8 mouse cellular contexts compared by ENCODE assay signal in the genomic region with DNA sequence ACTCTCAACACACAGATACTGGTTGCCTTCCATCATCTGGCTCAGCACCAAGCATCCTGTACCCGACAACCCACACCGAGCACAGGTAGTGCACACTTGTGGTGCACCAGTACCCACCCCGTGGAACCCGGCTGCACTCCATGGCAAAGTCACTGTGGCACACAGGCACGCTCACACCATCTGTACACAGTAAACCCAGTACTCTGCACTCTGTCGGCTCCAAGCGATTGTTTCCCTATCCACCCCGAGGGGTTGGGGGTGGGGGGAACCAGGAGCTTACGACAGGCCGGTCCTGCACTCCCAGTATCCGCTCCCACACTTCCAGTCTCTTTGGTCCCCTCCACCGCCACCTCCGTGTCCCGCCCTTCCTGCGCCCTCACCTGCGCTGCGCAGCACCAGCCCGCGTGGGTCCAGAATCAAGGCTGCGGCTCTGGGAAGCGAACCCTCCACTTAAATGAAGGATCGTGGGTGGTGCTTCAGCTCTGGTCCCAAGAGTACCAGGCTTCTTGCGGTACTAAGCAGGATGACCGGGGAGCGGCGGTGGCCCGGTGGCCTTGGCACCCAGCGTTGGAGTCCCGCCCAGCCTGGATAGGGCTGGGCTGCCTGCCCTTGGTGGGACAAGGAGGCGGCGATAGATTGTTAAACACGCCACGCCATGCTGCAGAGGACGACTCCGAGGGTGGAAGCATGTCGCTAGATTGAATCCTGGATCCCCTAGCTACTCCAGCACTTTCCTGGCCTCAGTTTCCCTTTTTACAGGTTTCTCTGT. TPM values are rescaled to one million over a fixed set of nuclear protein-coding genes. Genes with fewer than 3 reads are reported as not detected.
DNase-seq lines count a peak whose midpoint lies in the region; ATAC-seq and TF ChIP-seq lines count a peak whose summit lies in the region.

P2ry6 (minus strand) TSS at position 515 of the 769 bp plus-strand sequence.

- H3K9me3 ChIP-seq in ES-E14 (ENCODE audit: control insufficient read depth, insufficient read depth, low read depth, low read length): no peaks in the 10 kb centered on the region
- no peaks in the 10 kb centered on the region for H3K9me3 ChIP-seq in forebrain, embryonic 16.5 days (ENCODE audit: control insufficient read depth, low read length)
- H3K9me3 ChIP-seq in limb, embryonic 10.5 days (replicated peaks): no peaks in the 10 kb centered on the region
- H3K9me3 ChIP-seq in midbrain, embryonic 13.5 days: no peaks in the 10 kb centered on the region

- H3K36me3 ChIP-seq in ES-E14 (ENCODE audit: control insufficient read depth, insufficient read depth, low read length, poor library complexity, severe bottlenecking): no peaks in the 10 kb centered on the region
- H3K36me3 ChIP-seq in forebrain, embryonic 16.5 days (ENCODE audit: control insufficient read depth, insufficient read depth): no peaks in the 10 kb centered on the region
- H3K36me3 ChIP-seq in limb, embryonic 10.5 days: no peaks in the 10 kb centered on the region
- H3K36me3 ChIP-seq in midbrain, embryonic 13.5 days: no peaks in the 10 kb centered on the region

- peak within 1 kb of the TSS; percentile 65 for H3K4me2 ChIP-seq in forebrain, embryonic 16.5 days (ENCODE audit: low read length)
- H3K4me2 ChIP-seq in midbrain, embryonic 13.5 days (replicated peaks): peak within 1 kb of the TSS; percentile 48

- no peak within 1 kb of the TSS for H3K27ac ChIP-seq in gastrocnemius, adult 2 months
- H3K27ac ChIP-seq in ES-E14 (ENCODE audit: insufficient read depth, low read depth, low read length, poor library complexity, severe bottlenecking): no peak within 1 kb of the TSS
- H3K27ac ChIP-seq in forebrain, embryonic 16.5 days (ENCODE audit: low read length): no peak within 1 kb of the TSS
- H3K27ac ChIP-seq in limb, embryonic 10.5 days: peak within 1 kb of the TSS; percentile 79
- no peak within 1 kb of the TSS for H3K27ac ChIP-seq in midbrain, embryonic 13.5 days

- intact Hi-C loops in gastrocnemius, adult 2 months (cut with DNase I): no loop called here

- TF ChIP-seq CTCF in gastrocnemius, adult 2 months (IDR thresholded peaks at IDR 0.05): no peak

- peak within 1 kb of the TSS; percentile 65 for H3K4me3 ChIP-seq in gastrocnemius, adult 2 months
- H3K4me3 ChIP-seq in ES-E14 (ENCODE audit: insufficient read depth in 1 of 2, low read depth in 1 of 2, low read length in 2 of 2, poor library complexity in 1 of 2, severe bottlenecking in 1 of 2): peak within 1 kb of the TSS; percentile 65 to 67
- peak within 1 kb of the TSS; percentile 39 for H3K4me3 ChIP-seq in forebrain, embryonic 16.5 days (replicated peaks; ENCODE audit: low read length)
- H3K4me3 ChIP-seq in limb, embryonic 10.5 days: peak within 1 kb of the TSS; percentile 54
- H3K4me3 ChIP-seq in midbrain, embryonic 13.5 days (replicated peaks): peak within 1 kb of the TSS; percentile 29

- ATAC-seq in forebrain, embryonic 16.5 days: peak; percentile 66
- ATAC-seq in midbrain, embryonic 13.5 days: peak; percentile 37

- peaks cover 0 to 2% of the 10 kb centered on the region in 2 experiments; a peak in 1 of 4 replicates for H3K4me1 ChIP-seq in ES-E14 (ENCODE audit: control insufficient read depth in 2 of 2, insufficient read depth in 2 of 2, low read length in 2 of 2, poor library complexity in 1 of 2)
- H3K4me1 ChIP-seq in forebrain, embryonic 16.5 days (replicated peaks; ENCODE audit: control insufficient read depth, insufficient read depth, low read length): peaks cover 8% of the 10 kb centered on the region
- H3K4me1 ChIP-seq in limb, embryonic 10.5 days: peaks cover 32% of the 10 kb centered on the region
- peaks cover 9% of the 10 kb centered on the region; the same call in 1 of the 2 replicates for H3K4me1 ChIP-seq in midbrain, embryonic 13.5 days (replicated peaks)

- H3K27me3 ChIP-seq in forebrain, embryonic 16.5 days (replicated peaks; ENCODE audit: control insufficient read depth, insufficient read depth, low read length): peaks cover 13% of the 10 kb centered on the region
- peaks cover 45% of the 10 kb centered on the region for H3K27me3 ChIP-seq in limb, embryonic 10.5 days (ENCODE audit: low read depth, poor library complexity, severe bottlenecking)
- peaks cover 36% of the 10 kb centered on the region for H3K27me3 ChIP-seq in midbrain, embryonic 13.5 days

- WGBS in forebrain, embryonic 16.5 days: 3% methylated on average over 36 of the region's 36 CpGs
- WGBS in limb, embryonic 10.5 days: 4% methylated on average over 36 of the region's 36 CpGs
- 4% methylated on average over 36 of the region's 36 CpGs for WGBS in midbrain, embryonic 13.5 days

- H3K9ac ChIP-seq in ES-E14 (ENCODE audit: insufficient read depth, low read depth, low read length, poor library complexity, severe bottlenecking): peak within 1 kb of the TSS; percentile 32
- H3K9ac ChIP-seq in forebrain, embryonic 16.5 days (replicated peaks; ENCODE audit: low read depth, low read length): peak within 1 kb of the TSS; percentile 51
- H3K9ac ChIP-seq in midbrain, embryonic 13.5 days (replicated peaks): peak within 1 kb of the TSS; percentile 41; the same call in 1 of the 2 replicates

- in situ Hi-C loops in ES-E14 (cut with MboI; ENCODE audit: low sequenced_read_pairs in 2 of 2, unreplicated experiment in 2 of 2): no loop called here

- DNase-seq in gastrocnemius, adult 2 months: peak; percentile 75
- DNase-seq in gastrocnemius, adult 18-20 months (ENCODE audit: low spot score): no peak
- DNase-seq in ES-E14 (ENCODE audit: low read depth, low spot score) (no peak), adipocyte (ENCODE audit: low spot score) (no peak)
- peak; percentile 45 for DNase-seq in limb, embryonic 10.5 days (ENCODE audit: low spot score)
- DNase-seq in thymus, postnatal 14 days: no peak

TF ChIP-seq in ES-E14, 5 proteins besides CTCF, POLR2A, EP300 and RAD21:
- no peak for TF ChIP-seq MAFK (IDR thresholded peaks at IDR 0.05; ENCODE audit: insufficient read depth, low read depth, low read length)
- no peak for TF ChIP-seq ZNF384 (IDR thresholded peaks at IDR 0.05; ENCODE audit: low read depth, low read length)
- TF ChIP-seq HCFC1 (IDR thresholded peaks at IDR 0.05; ENCODE audit: borderline replicate concordance, insufficient read depth, low read length): no peak
- no peak for TF ChIP-seq CHD2 (IDR thresholded peaks at IDR 0.05; ENCODE audit: low read depth, low read length)
- TF ChIP-seq ZC3H11A (IDR thresholded peaks at IDR 0.05; ENCODE audit: borderline replicate concordance, low read depth, low read length): no peak

RNA-seq across cellular contexts. Expression of gene P2ry6, which starts in this region (rescaled TPM):
- total RNA-seq in gastrocnemius, adult 2 months (2021): 1 to 10 TPM in 1 of 2 experiments, under 1 TPM in 1; 0.82 to 1.4 TPM
- total RNA-seq in gastrocnemius, adult 18-20 months (2021): under 1 TPM; 0.59 to 0.90 TPM
- total RNA-seq in ES-E14 (2012; rRNA removed): 0.45 and 0.95 TPM in 2 replicates
- 2.6 and 2.9 TPM in 2 replicates for polyA plus RNA-seq in forebrain, embryonic 16.5 days (2015; fragmentation: Nextera tagmentation; extraction: Ambion mirVana)
- 1.1 and 1.6 TPM in 2 replicates for polyA plus RNA-seq in limb, embryonic 10.5 days (2016; fragmentation: Nextera tagmentation; extraction: Ambion mirVana)
- polyA plus RNA-seq in midbrain, embryonic 13.5 days (2015; fragmentation: Nextera tagmentation; extraction: Ambion mirVana): 1.9 and 2.7 TPM in 2 replicates

Comparison
In these comparisons a context has a peak if more than half of its experiments do, and no peak if none do; other contexts are left out.
1. DNase-seq: peak in gastrocnemius, adult 2 months (single experiment) and limb, embryonic 10.5 days (single experiment); none in gastrocnemius, adult 18-20 months (single experiment), ES-E14 (single experiment), thymus, postnatal 14 days (single experiment) and adipocyte (single experiment).
2. Peak in every context shown above with its lines, with median percentiles within 50 percentile points of each other: H3K4me3 ChIP-seq and H3K9ac ChIP-seq.